Mouse (Mus musculus): ENCODE measurements around the gene Esr1. TPM values are rescaled to one million over a fixed set of nuclear protein-coding genes. Genes with fewer than 3 reads are reported as not detected.
A peak's percentile ranks its signal among the peaks of the same experiment; 100 is the strongest.

Esr1 gene
- polyA plus RNA-seq, 1 experiment from 2014 or later, result 0.24 TPM

GRCm38 (mm10) chr10:4824366-4824765 is 213.0 kb downstream of the Esr1 start:
- H3K9ac ChIP-seq (replicated peaks; ENCODE audit: low read depth, low read length), result no peak overlapping the region
- no peak overlapping the region for H3K4me3 ChIP-seq (replicated peaks; ENCODE audit: low read length)
- H3K4me1 ChIP-seq (replicated peaks; ENCODE audit: control insufficient read depth, insufficient read depth, low read length), result no peaks in the 10 kb centered on the region
- no peak overlapping the region for H3K4me2 ChIP-seq (ENCODE audit: low read length)
- no peak for ATAC-seq
- H3K27me3 ChIP-seq (replicated peaks; ENCODE audit: control insufficient read depth, insufficient read depth, low read length), result no peaks in the 10 kb centered on the region
- WGBS, result 93% methylated on average over 5 of the region's 5 CpGs
- H3K27ac ChIP-seq (ENCODE audit: low read length), result no peak overlapping the region
- H3K36me3 ChIP-seq (ENCODE audit: control insufficient read depth, insufficient read depth), result no peaks in the 10 kb centered on the region
- H3K9me3 ChIP-seq (ENCODE audit: control insufficient read depth, low read length), result no peaks in the 10 kb centered on the region

DNA sequence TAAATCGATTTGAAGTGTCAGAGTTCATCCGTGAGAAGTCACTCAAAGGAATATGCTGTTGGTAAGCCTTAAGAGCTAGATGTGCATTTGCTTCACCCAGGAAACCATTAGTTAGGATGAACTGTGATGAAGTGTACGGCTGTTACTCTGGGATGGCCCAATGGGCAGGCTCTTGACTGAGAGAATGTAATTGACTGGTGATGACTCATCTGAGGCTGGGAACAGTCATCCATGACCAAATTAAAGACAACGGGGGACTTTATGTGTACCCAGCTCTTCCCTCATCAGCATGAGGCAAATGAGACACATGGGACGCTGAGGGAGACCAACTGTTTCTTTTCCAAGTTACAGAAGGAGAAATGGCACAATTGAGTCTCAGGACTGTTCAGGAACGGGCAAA is 219.2 kb downstream of the Esr1 start:
- Histone ChIP-seq H3K27ac (ENCODE audit: low read length) (no peak overlapping the region), H3K4me2 (ENCODE audit: low read length) (no peak overlapping the region), H3K4me1 (replicated peaks; ENCODE audit: control insufficient read depth, insufficient read depth, low read length) (no peaks in the 10 kb centered on the region), H3K27me3 (replicated peaks; ENCODE audit: control insufficient read depth, insufficient read depth, low read length) (no peaks in the 10 kb centered on the region), H3K9ac (replicated peaks; ENCODE audit: low read depth, low read length) (no peak overlapping the region), H3K9me3 (ENCODE audit: control insufficient read depth, low read length) (no peaks in the 10 kb centered on the region), H3K36me3 (ENCODE audit: control insufficient read depth, insufficient read depth) (no peaks in the 10 kb centered on the region), H3K4me3 (replicated peaks; ENCODE audit: low read length) (no peak overlapping the region)
- 89% methylated on average over 6 of the region's 6 CpGs for WGBS
- no peak for ATAC-seq

- Histone ChIP-seq H3K4me2 (ENCODE audit: low read length) (no peak overlapping the region), H3K9me3 (ENCODE audit: control insufficient read depth, low read length) (no peaks in the 10 kb centered on the region), H3K4me3 (replicated peaks; ENCODE audit: low read length) (no peak overlapping the region), H3K27me3 (replicated peaks; ENCODE audit: control insufficient read depth, insufficient read depth, low read length) (no peaks in the 10 kb centered on the region), H3K36me3 (ENCODE audit: control insufficient read depth, insufficient read depth) (no peaks in the 10 kb centered on the region), H3K9ac (replicated peaks; ENCODE audit: low read depth, low read length) (no peak overlapping the region), H3K27ac (ENCODE audit: low read length) (no peak overlapping the region), H3K4me1 (replicated peaks; ENCODE audit: control insufficient read depth, insufficient read depth, low read length) (no peaks in the 10 kb centered on the region)
- no peak for ATAC-seq
- WGBS, result 90% methylated on average over 4 of the region's 4 CpGs
These were observed 226.7 kb downstream of the Esr1 start for GRCm38 (mm10) chr10:4838099-4838498.

- H3K4me2 ChIP-seq (ENCODE audit: low read length), result no peak overlapping the region
- H3K4me3 ChIP-seq (replicated peaks; ENCODE audit: low read length), result no peak overlapping the region
- H3K27ac ChIP-seq (ENCODE audit: low read length), result no peak overlapping the region
- no peaks in the 10 kb centered on the region for H3K9me3 ChIP-seq (ENCODE audit: control insufficient read depth, low read length)
- no peaks in the 10 kb centered on the region for H3K36me3 ChIP-seq (ENCODE audit: control insufficient read depth, insufficient read depth)
- H3K27me3 ChIP-seq (replicated peaks; ENCODE audit: control insufficient read depth, insufficient read depth, low read length), result no peaks in the 10 kb centered on the region
- H3K4me1 ChIP-seq (replicated peaks; ENCODE audit: control insufficient read depth, insufficient read depth, low read length), result no peaks in the 10 kb centered on the region
- H3K9ac ChIP-seq (replicated peaks; ENCODE audit: low read depth, low read length), result no peak overlapping the region
- no peak for ATAC-seq
These were observed 229.6 kb downstream of the Esr1 start for GRCm38 (mm10) chr10:4841039-4841438.

DNA sequence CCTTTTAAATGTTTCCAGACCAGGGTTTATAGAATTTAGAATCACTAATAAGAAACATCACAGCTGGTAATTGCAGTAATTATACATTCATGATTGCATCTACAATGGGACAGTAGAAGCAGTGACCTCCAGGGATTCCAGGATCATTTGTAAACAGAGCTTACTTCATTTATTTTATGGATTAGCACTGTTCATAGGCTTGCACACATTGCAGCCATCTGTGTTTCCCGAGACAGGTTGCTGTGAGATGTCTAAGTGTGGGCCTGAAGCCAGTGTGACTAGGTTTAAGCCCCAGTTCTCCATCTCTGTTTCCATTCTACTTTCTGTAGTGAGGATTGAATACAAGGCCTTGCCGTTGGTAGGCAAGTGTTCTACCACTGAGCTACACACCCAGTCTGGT is 236.1 kb downstream of the Esr1 start:
- Histone ChIP-seq H3K9ac (replicated peaks; ENCODE audit: low read depth, low read length) (no peak overlapping the region), H3K27me3 (replicated peaks; ENCODE audit: control insufficient read depth, insufficient read depth, low read length) (no peaks in the 10 kb centered on the region), H3K4me2 (ENCODE audit: low read length) (no peak overlapping the region), H3K4me3 (replicated peaks; ENCODE audit: low read length) (no peak overlapping the region), H3K27ac (ENCODE audit: low read length) (no peak overlapping the region), H3K9me3 (ENCODE audit: control insufficient read depth, low read length) (no peaks in the 10 kb centered on the region), H3K36me3 (ENCODE audit: control insufficient read depth, insufficient read depth) (no peaks in the 10 kb centered on the region), H3K4me1 (replicated peaks; ENCODE audit: control insufficient read depth, insufficient read depth, low read length) (no peaks in the 10 kb centered on the region)
- ATAC-seq, result no peak
- 73% methylated on average over 2 of the region's 2 CpGs for WGBS

- no peak overlapping the region for H3K27ac ChIP-seq (ENCODE audit: low read length)
- H3K27me3 ChIP-seq (replicated peaks; ENCODE audit: control insufficient read depth, insufficient read depth, low read length), result no peaks in the 10 kb centered on the region
- ATAC-seq, result no peak
- H3K9ac ChIP-seq (replicated peaks; ENCODE audit: low read depth, low read length), result no peak overlapping the region
- no peaks in the 10 kb centered on the region for H3K9me3 ChIP-seq (ENCODE audit: control insufficient read depth, low read length)
- 91% methylated on average over 3 of the region's 3 CpGs for WGBS
- no peaks in the 10 kb centered on the region for H3K4me1 ChIP-seq (replicated peaks; ENCODE audit: control insufficient read depth, insufficient read depth, low read length)
- H3K36me3 ChIP-seq (ENCODE audit: control insufficient read depth, insufficient read depth), result no peaks in the 10 kb centered on the region
- no peak overlapping the region for H3K4me3 ChIP-seq (replicated peaks; ENCODE audit: low read length)
- H3K4me2 ChIP-seq (ENCODE audit: low read length), result no peak overlapping the region
These were observed 238.5 kb downstream of the Esr1 start for GRCm38 (mm10) chr10:4849881-4850280.

GRCm38 (mm10) chr10:4875076-4875737 is 263.8 kb downstream of the Esr1 start:
- 15% methylated on average over 8 of the region's 8 CpGs for WGBS
- no peak overlapping the region for H3K4me3 ChIP-seq (replicated peaks; ENCODE audit: low read length)
- H3K9ac ChIP-seq (replicated peaks; ENCODE audit: low read depth, low read length), result no peak overlapping the region
- no peak for ATAC-seq
- H3K4me2 ChIP-seq (ENCODE audit: low read length), result no peak overlapping the region
- H3K4me1 ChIP-seq (replicated peaks; ENCODE audit: control insufficient read depth, insufficient read depth, low read length), result no peaks in the 10 kb centered on the region
- H3K27me3 ChIP-seq (replicated peaks; ENCODE audit: control insufficient read depth, insufficient read depth, low read length), result no peaks in the 10 kb centered on the region
- no peaks in the 10 kb centered on the region for H3K9me3 ChIP-seq (ENCODE audit: control insufficient read depth, low read length)
- H3K36me3 ChIP-seq (ENCODE audit: control insufficient read depth, insufficient read depth), result no peaks in the 10 kb centered on the region
- H3K27ac ChIP-seq (ENCODE audit: low read length), result no peak overlapping the region

GRCm38 (mm10) chr10:4881391-4881790 is 270.0 kb downstream of the Esr1 start:
- no peak for ATAC-seq

DNA sequence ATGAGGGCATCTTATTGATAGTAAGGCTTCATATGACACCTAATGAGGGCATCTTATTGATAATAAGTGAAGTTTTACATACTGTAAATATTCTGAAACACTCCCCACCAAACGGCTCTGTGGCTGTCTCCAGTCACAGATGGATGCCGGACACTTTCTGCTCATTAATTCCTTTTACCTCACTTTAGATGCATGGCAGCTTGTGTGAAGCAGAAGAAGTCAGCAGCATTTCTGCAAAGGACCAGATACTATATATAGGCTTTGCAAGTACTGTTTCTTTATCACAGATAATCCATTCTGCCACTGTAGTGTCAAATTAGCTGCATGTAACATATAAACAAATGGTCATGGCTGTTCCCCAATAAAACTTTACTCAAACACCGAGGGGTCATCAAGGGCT is 274.1 kb downstream of the Esr1 start:
- no peak overlapping the region for H3K27ac ChIP-seq (ENCODE audit: low read length)
- no peak overlapping the region for H3K4me2 ChIP-seq (ENCODE audit: low read length)
- no peaks in the 10 kb centered on the region for H3K9me3 ChIP-seq (ENCODE audit: control insufficient read depth, low read length)
- 59% methylated on average over 3 of the region's 3 CpGs for WGBS
- no peaks in the 10 kb centered on the region for H3K4me1 ChIP-seq (replicated peaks; ENCODE audit: control insufficient read depth, insufficient read depth, low read length)
- H3K4me3 ChIP-seq (replicated peaks; ENCODE audit: low read length), result no peak overlapping the region
- H3K36me3 ChIP-seq (ENCODE audit: control insufficient read depth, insufficient read depth), result no peaks in the 10 kb centered on the region
- no peaks in the 10 kb centered on the region for H3K27me3 ChIP-seq (replicated peaks; ENCODE audit: control insufficient read depth, insufficient read depth, low read length)
- H3K9ac ChIP-seq (replicated peaks; ENCODE audit: low read depth, low read length), result no peak overlapping the region
- ATAC-seq, result peak; percentile 59

More at GRCm38 (mm10) chr10:4881391-4881790, 270.0 kb downstream of the Esr1 start:
- no peaks in the 10 kb centered on the region for H3K4me1 ChIP-seq (replicated peaks; ENCODE audit: control insufficient read depth, insufficient read depth, low read length)
- H3K4me3 ChIP-seq (replicated peaks; ENCODE audit: low read length), result no peak overlapping the region
- no peak overlapping the region for H3K9ac ChIP-seq (replicated peaks; ENCODE audit: low read depth, low read length)
- 79% methylated on average over 1 of the region's 1 CpGs for WGBS
- H3K27ac ChIP-seq (ENCODE audit: low read length), result no peak overlapping the region
- H3K4me2 ChIP-seq (ENCODE audit: low read length), result no peak overlapping the region
- no peaks in the 10 kb centered on the region for H3K9me3 ChIP-seq (ENCODE audit: control insufficient read depth, low read length)
- no peaks in the 10 kb centered on the region for H3K27me3 ChIP-seq (replicated peaks; ENCODE audit: control insufficient read depth, insufficient read depth, low read length)
- no peaks in the 10 kb centered on the region for H3K36me3 ChIP-seq (ENCODE audit: control insufficient read depth, insufficient read depth)

- 61% methylated on average over 8 of the region's 8 CpGs for WGBS
- no peaks in the 10 kb centered on the region for H3K4me1 ChIP-seq (replicated peaks; ENCODE audit: control insufficient read depth, insufficient read depth, low read length)
- no peak overlapping the region for H3K4me3 ChIP-seq (replicated peaks; ENCODE audit: low read length)
- peak; percentile 80 for ATAC-seq
- no peak overlapping the region for H3K9ac ChIP-seq (replicated peaks; ENCODE audit: low read depth, low read length)
- no peak overlapping the region for H3K27ac ChIP-seq (ENCODE audit: low read length)
- no peak overlapping the region for H3K4me2 ChIP-seq (ENCODE audit: low read length)
- H3K36me3 ChIP-seq (ENCODE audit: control insufficient read depth, insufficient read depth), result no peaks in the 10 kb centered on the region
- H3K27me3 ChIP-seq (replicated peaks; ENCODE audit: control insufficient read depth, insufficient read depth, low read length), result no peaks in the 10 kb centered on the region
- no peaks in the 10 kb centered on the region for H3K9me3 ChIP-seq (ENCODE audit: control insufficient read depth, low read length)
These were observed 274.6 kb downstream of the Esr1 start for GRCm38 (mm10) chr10:4885961-4886360.

All from forebrain, embryonic 16.5 days (tissue).